Mouse (Mus musculus) liver, embryonic 14.5 days (tissue): ENCODE measurements at regions not wholly inside any gene's neighbourhood (a gene's known extent, or its start where the extent isn't known, plus 50 kb on each side); places are given as distances from the start of the nearest gene placed in this dataset.

Source experiments
- CTCF ChIP-seq: IDR thresholded peaks from 2 replicates; pipeline ENCODE4 v1.5.1; 2016; ENCODE audit warnings: antibody characterized with exemption, low read depth, control low read depth
- EP300 ChIP-seq: IDR thresholded peaks from 2 replicates; pipeline ENCODE4 v1.6.1; 2016; ENCODE audit warnings: antibody characterized with exemption, low read depth

- no peak for TF ChIP-seq CTCF
- no peak for TF ChIP-seq EP300
Observed at GRCm38 (mm10) chr1:186277981-186278634, 161.0 kb upstream of the Lyplal1 start.
